Mouse (Mus musculus) layer of hippocampus, adult 9-11 months (tissue): Measurements from ENCODE around the gene Suds3.
A peak's percentile ranks its signal among the peaks of the same experiment; 100 is the strongest.

Experiments
- DNase-seq: peaks from one replicate; pipeline ENCODE4 v3.0.0; 2022

Gene Suds3

DNA sequence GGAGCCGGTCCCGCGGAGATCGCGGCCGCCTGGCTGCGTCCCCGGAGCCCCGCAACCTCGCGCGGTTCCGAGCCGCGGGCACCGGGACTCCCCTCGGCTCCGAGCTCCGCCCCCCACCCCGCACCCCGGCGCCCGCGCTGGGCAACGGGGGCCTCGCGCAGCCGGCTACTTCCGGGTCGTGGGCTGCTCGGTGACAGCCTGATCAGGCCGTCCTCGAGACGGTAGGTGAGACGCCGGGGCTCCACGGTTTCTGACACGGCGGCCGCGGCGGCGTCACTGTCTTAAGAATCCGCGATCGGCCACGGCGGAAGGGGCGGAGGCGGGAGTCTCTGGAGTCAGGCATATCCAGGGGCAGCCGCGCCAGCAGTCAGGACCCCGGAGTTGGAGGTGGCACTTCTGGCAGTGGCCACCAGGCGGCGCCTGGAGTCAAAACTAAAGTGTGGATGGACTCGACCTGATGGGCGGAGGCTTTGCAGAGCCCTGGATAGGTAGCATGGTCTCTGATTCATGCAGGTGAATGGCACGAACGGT lies at the start of gene Suds3:
TSS of gene Suds3 (minus strand) at position 278 of the 531 bp plus-strand sequence.
- peak; percentile 96 for DNase-seq

DNA sequence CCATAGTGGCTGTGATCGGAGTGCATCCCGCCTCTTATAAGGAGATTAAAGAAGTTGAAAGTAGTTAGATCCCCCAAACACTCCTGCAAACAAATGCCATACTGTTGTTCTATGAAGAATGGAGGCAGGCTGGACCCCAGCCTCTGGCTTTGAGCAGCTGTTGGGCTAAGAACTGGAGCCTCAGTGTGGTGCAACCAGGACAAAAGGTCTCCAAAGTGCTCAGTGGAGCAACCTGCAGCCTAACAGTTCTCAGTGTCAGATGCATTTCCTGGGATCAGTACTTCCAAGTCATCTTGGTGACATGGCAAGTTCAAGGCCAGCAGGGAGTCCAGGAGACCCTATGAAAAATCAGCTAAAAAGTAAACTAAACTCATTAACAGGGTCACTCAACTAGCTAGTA lies 49.0 kb upstream of the Suds3 start:
- no peak for DNase-seq

DNA sequence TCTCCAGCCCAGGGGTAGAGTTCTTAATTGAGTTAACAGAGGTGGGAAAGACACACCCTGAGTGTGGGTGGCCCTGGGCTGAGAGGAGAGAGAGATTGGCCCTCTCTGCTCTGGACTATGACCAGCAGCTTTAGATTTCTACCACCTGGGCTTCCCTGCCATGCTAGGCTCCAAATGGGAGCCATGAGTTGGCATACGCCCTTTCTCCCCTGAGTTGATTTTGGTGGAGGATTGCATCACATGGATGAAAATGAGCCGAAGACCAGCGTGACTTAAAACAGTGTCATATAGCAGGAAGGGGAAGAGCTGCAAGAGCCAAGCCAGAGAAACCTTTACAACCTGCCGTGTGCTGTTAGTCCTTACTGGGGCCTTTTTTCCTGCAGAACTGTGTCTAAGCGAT lies 48.6 kb upstream of the Suds3 start:
- DNase-seq, result no peak

DNA sequence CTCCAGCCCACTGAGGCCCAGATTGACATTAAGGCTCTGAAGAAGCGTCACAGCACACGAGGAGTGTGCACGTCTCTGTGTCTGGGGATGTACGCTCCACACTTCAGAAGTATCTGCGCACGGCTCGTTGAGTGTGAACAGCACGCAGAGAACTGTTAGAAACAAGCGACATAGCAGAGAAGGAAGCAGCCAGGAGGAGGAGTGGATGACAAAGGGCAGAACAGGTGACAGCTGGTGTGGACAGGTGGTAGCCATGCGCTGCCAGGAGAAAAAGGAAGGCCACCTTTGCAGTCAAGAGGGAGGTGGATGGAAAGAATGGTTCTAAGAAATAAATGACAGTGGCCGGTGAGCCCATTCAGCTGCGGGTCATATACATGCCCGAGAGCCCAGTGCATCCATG lies 47.9 kb upstream of the Suds3 start:
- DNase-seq, result no peak

DNA sequence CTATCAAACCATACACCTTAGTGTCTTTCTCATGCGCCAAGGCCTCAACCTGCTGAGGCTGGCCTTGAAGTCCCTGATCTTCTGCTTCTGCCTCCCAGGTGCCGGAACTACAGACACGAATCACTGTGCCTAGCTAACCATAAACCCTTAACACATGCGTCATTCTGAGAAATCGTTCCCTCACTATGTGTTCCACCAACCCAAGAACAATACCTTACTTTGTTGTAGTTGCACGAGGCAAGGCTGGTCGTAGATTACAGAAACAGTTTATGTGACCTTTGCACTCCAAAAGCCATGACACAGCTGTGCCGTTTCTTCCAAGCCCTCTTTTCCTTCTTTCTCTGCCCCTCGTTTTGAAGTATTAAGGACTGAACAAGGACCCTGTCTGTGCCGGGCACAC lies 44.6 kb upstream of the Suds3 start:
- no peak for DNase-seq

DNA sequence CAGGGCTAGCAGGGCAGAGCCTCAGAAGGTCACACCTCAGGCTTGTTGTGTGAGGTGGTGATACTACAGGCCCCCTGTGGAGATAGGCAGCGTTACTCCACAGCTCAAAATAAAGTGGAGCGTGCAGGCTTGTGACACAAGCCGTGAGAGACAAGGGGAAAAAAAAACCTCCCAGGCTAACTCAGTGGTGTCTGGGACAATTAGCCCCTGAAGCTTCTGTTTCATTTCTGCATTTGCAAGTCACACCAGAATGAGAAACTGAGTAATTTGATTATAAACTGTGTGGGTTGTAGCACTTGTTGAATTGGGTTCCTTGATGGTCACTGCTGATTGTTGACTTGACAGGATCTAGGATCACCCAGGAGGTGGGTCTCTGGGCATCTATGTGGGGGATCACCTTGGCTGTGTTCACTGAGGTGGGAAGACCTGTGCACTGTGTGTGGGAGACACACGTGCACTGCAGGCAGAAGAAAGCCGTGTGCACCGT lies 43.9 kb upstream of the Suds3 start:
- DNase-seq, result no peak

DNA sequence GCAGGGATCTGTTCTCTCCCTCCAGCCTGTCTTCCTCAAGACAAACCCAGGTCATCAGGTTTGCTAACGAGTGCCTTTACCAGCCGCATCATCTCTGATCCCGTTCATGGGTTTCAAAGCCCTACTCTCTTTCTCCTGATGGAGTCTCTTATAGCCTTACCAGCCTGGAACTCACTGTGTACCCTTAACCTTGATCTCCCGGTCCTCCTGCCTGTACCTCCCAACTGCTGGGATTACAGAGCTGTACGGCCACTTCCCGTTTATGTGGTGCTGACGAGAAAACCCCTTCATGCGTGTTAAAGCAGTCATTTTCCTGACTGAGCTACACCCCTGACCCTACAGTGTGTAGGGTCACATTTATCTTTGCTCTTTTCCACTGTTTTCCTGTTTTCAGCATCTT lies 43.4 kb upstream of the Suds3 start:
- DNase-seq, result no peak

DNA sequence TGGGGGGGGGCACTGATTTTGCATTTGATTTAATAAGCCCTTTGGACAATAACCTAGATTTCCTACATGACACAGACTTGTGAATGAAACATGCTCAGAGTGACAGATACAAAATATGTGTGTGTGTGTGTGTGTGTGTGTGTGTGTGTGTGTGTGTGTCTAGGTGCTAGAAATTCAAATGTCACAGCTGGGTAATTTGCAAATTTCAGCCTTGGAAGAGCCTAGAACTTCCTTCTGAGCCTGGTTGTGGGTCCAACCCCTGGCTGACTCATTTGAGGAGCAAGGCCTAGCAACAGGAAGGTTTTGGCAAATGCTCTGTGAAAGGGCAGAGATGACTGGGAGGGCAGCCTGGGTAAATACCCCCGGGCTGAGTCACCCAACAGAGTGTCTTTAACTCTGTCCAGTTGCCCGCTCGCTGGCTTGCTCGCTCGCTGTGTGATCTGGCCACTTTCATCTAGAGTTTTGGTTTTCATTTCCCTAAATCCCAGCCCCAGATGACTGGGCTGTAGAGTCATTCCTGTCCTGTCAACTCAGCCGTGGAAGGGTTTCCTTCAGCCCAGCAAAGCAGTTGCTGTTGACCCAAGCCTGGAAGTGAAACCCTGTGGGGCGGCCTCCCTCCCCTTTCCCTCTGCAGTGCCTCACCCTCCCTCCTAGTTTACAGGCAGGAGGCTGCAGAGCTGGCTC lies 42.6 kb upstream of the Suds3 start:
- DNase-seq, result peak; percentile 69

DNA sequence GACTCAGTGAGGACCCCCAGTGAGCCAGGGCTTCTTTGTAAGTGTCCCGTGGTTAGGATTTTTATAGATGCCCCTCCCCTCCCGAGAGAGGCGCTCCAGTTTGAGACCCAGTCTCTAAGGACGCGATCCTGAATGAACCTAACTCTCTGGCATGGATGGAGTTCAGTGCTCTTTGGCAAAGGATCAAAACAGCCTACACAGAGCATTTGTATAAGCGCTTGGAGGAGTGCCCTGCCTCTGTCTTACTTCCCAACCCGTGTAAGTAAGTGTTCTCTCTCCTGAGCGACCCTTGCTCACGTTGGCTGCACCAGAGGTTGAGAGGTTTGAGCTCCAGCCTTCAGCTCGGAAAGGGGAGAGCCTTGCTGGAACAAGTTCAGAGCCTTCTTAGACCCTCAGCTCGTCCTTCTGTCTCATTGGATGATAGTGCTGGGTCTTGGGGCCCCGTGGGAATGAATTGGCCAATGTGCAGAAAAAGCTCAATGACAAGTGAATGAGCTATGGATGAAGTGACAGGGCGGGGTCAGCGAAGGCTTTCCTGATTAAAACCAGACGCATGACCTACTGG lies 37.7 kb upstream of the Suds3 start:
- no peak for DNase-seq

DNA sequence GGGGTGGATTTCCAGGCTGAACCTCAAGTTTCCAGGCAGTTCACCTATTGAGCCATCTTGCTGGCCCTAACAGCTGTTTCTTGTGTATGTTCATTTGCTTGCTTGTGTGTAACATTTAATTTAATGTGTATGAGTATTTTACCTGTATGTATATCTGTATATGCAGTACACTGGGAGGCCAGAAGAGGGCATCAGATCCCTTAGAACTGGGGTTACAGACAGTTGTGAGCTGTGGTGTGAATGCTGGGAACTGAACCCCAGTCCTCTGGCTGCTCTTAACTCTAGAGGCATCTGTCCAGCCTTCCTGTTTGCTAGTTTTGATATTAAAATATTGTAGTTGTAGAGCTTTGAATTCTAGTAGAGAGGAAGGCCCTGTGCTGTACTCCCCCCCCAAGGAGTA lies 37.0 kb upstream of the Suds3 start:
- no peak for DNase-seq

DNA sequence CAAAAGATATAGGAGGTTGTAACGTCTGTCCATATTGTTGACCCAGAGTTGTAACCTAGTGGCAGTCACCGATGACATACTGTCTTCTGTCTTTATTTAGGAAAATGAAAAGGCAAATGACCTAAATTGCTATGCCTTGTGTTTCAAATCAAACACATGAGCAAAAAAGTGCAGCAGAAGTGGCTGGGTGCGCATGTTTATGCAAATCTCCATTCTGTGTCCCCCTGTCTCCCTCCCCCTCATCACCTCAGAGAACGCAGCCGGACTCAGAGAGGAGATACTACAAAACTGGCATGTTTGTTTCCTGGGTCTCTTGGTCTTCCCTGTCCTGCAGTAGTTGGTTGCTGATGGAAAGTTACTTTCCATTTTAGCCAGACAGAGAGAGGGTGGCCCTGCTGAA lies 34.2 kb upstream of the Suds3 start:
- no peak for DNase-seq

DNA sequence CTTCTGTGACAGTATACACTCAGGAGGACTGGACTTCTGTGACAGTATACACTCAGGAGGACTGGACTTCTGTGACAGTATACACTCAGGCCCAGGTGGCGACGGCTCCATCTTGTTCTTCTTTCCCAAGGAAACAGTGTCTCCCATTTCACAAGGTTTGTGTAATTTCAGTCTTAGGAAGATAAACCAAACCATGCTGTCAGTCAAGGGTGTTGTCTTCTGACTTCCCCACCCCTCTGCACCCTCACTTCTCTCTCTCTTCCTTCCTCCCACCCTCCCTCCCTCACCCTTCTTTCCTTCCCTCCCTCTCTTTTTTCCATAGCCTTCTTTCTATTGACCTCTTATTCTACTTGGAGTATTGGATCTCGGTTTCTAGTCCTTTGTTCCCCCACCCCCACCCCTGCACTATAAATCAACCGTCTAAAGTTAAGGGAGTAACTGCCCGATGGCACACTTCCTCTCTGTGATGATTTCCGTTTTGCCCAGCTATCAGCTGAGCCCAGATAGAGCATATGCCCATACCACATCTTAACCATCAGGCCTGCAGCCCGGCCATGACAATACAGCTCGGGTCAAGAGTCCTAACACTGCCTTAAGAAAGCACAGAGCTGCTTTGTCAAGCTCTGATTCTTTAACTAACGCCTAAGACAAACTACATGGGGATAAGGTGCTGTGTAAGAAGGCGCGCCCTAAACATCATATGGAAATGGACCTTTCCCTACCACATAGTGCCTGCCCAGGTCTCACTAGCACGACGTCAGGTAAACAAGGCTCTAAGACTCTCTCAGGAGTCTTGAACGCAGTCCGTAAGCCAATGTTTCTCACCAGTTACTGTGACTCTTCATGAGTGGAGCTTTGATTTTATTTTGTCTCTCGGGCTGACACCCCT lies 33.4 kb upstream of the Suds3 start:
- no peak for DNase-seq

DNA sequence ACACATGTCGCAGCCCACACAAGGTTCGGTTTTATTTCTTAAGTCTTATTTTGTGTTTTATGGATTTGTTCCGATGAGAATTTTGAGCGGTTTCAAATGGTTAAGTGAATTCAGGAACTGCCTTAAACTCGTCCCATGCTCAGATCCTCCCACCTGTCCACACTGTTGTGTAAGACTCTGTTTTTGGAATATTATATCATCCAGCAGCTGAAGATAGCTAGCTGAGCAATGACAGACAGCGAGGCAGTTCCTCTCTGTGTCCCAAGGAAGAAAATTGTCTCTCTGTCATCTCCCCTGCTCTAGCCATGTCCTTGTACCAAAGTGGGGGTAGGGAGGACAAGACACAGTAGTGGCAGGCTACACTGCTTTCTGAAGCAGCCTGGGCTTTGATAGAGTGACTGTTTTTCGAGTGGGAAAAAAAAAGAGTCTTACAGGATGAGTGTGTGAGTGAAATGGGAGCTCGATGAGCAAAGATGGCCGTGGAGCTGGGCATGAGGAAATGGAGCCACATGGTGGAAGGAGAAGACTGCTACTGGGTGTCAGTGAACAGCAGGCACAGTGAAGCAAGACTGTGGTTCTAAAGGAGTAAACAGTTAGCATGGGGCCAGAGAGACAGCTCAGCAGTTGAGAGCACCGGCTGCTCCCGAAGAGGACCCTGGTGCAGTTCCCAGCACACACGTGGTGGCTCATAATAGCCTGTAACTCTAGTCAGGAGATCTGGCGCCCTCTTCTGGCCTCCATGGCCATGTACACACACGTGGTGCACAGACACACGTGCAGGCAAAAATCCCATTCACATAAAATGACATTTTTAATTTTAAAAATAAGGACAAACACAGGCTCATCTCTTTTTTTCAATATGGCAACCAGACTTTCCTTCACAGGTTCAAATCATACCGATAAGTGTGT lies 31.5 kb upstream of the Suds3 start:
- peak; percentile 64 for DNase-seq

DNA sequence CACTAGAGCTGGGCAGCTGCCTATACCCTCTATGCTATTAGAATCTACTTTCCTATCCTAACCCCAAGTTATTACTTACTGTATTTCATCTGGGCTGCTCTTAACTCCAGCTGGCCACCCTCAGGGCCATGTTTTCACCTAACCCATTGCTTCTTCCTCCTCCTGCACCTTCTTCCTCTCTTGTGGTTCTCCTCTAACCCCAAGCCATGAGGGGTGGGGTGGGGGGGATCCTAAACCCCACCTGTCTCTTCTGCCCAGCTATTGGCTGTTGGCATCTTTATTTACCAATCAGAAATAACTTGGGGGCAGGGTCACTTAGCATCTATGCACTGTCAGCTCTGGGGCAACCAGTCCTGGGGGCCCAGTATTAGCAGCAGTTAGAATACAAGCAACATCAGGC lies 30.3 kb upstream of the Suds3 start:
- DNase-seq, result no peak

DNA sequence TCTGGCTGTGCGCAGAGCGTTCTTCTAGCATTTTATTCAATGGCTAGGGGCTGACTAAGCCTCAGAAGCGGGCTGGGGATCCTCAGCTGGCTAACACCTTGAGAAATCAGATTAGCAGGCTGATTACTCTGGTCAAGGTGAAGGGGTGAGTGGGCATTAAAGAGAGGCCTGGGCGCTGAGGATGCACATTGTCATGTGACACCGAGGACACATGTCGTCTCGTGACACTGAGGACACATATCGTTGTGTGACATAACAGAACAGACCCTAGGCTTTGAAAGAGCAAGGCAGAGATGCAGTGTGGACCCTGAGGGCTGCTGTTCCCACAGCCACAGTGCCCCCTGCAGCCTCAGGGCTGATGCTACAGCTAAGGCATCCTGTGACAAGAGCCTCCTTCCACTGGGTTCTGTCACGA lies 27.8 kb upstream of the Suds3 start:
- DNase-seq, result no peak

DNA sequence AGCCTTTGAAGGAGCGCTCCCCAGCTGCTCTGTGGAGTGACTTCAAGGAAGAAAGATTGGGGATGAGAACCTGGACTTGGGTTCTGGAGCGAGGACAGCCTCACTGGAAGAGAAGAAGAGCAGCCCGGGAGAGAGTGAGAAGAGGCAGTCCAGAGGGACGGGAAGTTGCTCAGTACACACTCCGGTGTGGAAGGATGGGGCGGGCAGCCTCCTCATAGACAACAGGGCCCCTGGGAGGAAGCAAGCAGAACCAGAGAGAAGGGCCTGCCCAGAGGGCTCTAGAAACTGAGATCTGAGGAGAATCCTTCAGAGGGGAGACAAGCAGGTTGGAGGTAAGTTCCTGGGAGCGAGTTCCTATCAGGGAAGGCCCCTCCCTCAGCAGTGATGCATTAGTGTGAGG lies 24.5 kb upstream of the Suds3 start:
- no peak for DNase-seq

DNA sequence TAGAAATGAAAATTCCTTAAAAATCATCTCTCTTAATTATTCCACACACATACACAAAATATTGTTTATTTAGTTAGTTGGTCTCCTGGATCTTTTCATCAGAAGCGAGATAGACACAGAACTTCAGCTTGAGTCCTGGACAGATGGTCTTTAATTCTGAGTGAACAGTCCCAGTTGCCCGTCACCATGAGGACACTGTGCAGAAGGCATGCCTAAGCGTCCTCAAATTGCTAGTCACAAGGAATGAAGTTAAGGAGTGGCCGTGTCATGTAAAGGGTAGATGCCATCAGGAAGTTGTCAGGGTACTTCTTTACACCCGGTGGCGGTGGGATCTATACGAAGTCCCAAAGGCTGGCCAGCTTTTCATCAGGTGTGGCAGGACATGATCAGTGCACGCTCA lies 23.9 kb upstream of the Suds3 start:
- DNase-seq, result no peak

DNA sequence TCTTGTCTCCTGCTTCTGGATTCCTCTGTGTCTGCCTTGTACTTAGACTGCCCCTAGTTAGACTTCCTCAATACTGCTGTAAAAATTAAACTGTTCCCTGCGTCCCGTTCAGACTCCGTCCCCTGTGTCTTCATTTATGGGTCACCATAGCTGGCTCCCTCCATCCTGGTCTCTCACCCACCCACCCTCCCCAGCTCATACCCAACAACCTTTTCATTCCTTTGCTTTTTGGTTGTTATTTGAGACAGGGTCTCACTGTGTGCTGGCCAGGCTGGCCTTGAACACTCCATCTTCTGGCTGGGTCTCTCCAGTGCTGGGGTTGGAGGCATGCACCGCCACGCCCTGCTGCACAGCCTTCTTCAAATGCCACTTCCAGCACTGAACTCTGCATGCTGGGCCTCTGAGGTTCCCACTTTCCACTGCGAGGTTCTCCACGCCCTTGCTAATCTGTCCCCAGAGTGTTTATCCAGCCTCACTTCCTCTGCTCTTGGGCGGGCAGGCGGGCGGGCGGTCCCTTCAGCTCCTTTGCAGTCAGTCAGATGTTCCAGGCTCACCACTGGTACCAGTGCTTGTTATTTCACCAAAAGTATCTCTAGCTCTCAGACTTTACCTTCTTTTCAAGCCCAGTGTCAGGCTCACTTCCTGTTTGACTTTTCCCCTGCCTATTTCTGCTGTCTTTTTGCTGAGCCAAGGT lies 22.5 kb upstream of the Suds3 start:
- DNase-seq, result no peak

DNA sequence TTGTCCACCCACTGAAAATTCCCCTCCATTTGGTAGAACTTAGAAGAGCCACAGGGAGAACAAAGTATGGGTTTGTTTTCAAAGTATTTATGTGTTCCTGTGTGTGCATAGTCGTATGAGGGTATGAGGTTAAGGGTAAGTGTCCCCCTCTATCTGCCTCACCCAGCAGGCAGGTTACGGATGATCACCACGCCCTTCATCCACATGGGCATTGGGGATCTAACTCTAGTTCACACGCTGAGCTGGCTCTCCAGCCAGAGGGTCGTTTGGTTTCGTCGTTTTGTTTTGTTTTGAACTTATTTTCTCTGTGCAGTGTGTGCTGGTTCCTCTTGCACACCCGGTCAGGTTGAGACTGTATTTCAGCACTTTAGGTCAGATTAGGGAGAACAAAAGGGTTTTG lies 21.7 kb upstream of the Suds3 start:
- no peak for DNase-seq

DNA sequence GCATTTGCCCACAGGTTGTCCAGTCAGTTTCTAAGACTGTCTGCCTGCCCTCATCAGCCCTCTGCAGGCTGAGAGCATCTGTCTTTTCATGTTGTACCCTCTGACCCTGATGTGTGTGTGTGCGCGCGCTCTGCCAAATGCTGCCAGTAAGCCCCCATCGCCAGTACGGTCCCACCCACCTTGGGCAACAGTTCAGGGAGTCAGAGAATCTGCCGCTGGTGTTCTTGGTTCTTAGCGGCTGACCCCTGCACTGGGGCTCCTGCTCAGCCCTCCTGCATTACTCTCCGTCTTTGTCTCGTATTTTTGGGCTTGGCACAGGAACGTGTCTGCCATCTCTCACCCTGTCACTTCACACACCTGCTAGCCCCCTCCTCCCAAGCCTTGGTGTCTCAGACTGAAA lies 21.1 kb upstream of the Suds3 start:
- no peak for DNase-seq

DNA sequence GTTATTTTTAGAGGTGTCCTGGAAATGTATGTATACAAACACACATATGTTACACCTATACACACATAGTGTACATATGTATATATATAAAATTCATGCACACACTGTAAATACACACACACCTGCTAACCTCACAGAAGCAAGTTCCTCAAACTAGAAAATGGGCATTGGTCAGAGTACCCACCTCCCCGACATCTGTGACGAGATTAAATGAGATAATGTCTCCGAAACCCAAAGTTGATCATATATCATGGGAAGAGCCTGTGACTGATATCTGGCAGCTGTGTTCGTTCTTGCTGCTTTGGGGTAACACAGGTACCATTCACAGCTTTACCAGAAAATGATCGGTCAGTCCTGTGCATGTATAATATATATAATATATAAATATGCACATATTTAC lies 20.7 kb upstream of the Suds3 start:
- DNase-seq, result no peak

DNA sequence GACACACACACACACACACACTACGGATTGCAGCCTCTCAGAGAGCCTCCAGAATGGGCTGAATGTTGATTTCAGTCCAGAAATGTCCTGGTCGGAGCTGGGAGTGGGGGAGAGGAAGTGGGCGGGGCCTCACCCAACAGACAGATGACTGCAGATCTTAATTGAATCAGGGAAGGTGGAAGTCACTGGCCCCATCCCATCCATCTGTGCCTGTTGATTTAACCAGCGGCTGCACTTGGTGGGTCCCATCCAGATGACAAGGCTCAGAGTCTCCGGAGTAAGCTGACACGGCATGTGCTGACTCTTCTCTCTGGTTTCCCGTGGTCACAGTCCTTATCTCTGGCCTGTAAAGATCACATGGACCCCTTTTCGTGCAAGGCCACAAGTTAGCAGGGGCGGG lies 20.0 kb upstream of the Suds3 start:
- no peak for DNase-seq
